Mouse (Mus musculus) erythroblast, embryonic 14.5 days (primary cell): ENCODE measurements around the gene Gnpnat1.

ENCODE experiments used
- GATA1 ChIP-seq: IDR thresholded peaks from 2 replicates; pipeline ENCODE4 v1.6.1; 2012; ENCODE audit warnings: low read length, inconsistent platforms, mixed read lengths
- TAL1 ChIP-seq: IDR thresholded peaks from 3 replicates; pipeline ENCODE4 v1.6.1; 2012; ENCODE audit warnings: low read length, inconsistent platforms, mixed read lengths

DNA sequence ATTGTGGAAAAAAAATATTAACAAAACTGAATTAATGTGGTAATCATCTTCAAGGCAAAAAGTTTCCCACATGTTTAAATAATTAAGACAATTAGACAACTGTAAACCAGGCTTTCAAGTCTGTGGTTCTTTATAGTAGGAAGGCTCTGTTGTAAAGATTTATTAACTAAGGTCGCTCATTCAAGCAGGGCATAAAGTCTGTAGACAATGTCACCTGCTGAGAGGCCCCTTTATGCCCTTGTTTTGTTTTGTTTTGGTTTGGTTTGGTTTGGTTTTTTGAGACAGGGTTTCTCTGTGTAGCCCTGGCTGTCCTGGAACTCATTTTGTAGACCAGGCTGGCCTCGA, 34.2 kb upstream of the Gnpnat1 start:
- TF ChIP-seq GATA1 (no peak), TAL1 (no peak)
